Mouse (Mus musculus) liver, postnatal 0 days (tissue): ENCODE results near the gene Gm10142.

Source experiments
- CTCF ChIP-seq: sonication (generic); IDR thresholded peaks from 2 replicates; pipeline ENCODE4 v1.5.1; 2016; ENCODE audit warnings: antibody characterized with exemption, low read depth
- EP300 ChIP-seq: IDR thresholded peaks from 2 replicates; pipeline ENCODE4 v1.6.1; 2016; ENCODE audit warnings: antibody characterized with exemption, low read depth, mild to moderate bottlenecking

DNA sequence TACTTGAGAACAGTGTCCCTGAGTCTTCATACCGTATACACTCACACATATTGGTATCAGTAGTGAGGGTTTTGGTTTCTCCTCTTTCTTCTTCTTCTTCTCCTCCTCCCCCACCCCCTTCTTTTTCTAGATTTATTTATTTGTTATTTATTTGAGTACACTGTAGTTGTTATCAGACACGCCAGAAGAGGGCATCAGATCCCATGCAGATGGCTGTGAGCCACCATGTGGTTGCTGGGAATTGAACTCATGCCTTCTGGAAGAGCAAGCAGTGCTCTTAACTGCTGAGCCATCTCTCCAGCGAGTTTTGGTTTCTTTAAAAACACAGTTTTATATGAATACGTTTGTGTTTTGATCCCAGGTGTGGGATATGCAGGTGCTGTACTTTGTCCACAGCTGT is 12.7 kb downstream of the Gm10142 start:
- TF ChIP-seq EP300 (no peak), CTCF (peak; percentile 30)
